Mouse (Mus musculus) MEL (cell line): ENCODE results near the gene Polr3c. TPM values are rescaled to one million over a fixed set of nuclear protein-coding genes. Genes with fewer than 3 reads are reported as not detected.
"Not testable (repeated sequence)": the region's sequence is repeated elsewhere in the genome, so short reads cannot be mapped to it uniquely, and the experiment has no call there.

ENCODE experiments used
- DNase-seq: peaks from one replicate; pipeline ENCODE4 v3.0.0; 2011; ENCODE audit warnings: low read depth, low spot score
- H3K27ac ChIP-seq: 2 replicates; pipeline ENCODE4 v1.5.1; 2012; ENCODE audit warnings: low read depth, mild to moderate bottlenecking, control low read depth, low read length, moderate library complexity; ENCODE audit not compliant: control insufficient read depth
- H3K27me3 ChIP-seq, 2 experiments: fragments of 150-350 bp in 1 of 2; sonication (generic) in 1 of 2; 2 replicates each; pipeline ENCODE4 v1.6.1; 2012; ENCODE audit warnings: low read length in 2 of 2, mild to moderate bottlenecking in 2 of 2, improper control_type of control experiment in 1 of 2, moderate library complexity in 1 of 2; ENCODE audit not compliant: insufficient read depth in 2 of 2, control insufficient read depth in 1 of 2
- H3K36me3 ChIP-seq, 2 experiments: 2 replicates each; pipeline ENCODE4 v1.6.1; 2012 to 2014; ENCODE audit warnings: low read length in 2 of 2, improper control_type of control experiment in 1 of 2, inconsistent platforms in 1 of 2, mild to moderate bottlenecking in 1 of 2; ENCODE audit not compliant: insufficient read depth in 2 of 2, control insufficient read depth in 1 of 2
- H3K4me1 ChIP-seq, 2 experiments: fragments of 150-350 bp in 1 of 2; sonication (generic) in 1 of 2; 2 replicates each; pipeline ENCODE4 v1.6.1; 2012; ENCODE audit warnings: low read length in 2 of 2, improper control_type of control experiment in 1 of 2, mild to moderate bottlenecking in 1 of 2; ENCODE audit not compliant: insufficient read depth in 2 of 2, control insufficient read depth in 1 of 2
- H3K4me3 ChIP-seq, 2 experiments: fragments of 150-350 bp in 1 of 2; sonication (generic) in 1 of 2; 2 replicates each; pipeline ENCODE4 v1.5.1; 2012; ENCODE audit warnings: low read depth in 2 of 2, low read length in 2 of 2, mild to moderate bottlenecking in 2 of 2, moderate library complexity in 2 of 2, control low read depth in 1 of 2, improper control_type of control experiment in 1 of 2; ENCODE audit not compliant: control insufficient read depth in 1 of 2, insufficient read depth in 1 of 2
- H3K79me2 ChIP-seq: 2 replicates; pipeline ENCODE4 v1.6.1; 2012; ENCODE audit warnings: mild to moderate bottlenecking, low read length, moderate library complexity; ENCODE audit not compliant: control insufficient read depth, poor library complexity, insufficient read depth
- H3K9ac ChIP-seq: 2 replicates; pipeline ENCODE4 v1.6.1; 2012; ENCODE audit warnings: low read depth, mild to moderate bottlenecking, control low read depth, low read length, moderate library complexity; ENCODE audit not compliant: control insufficient read depth, poor library complexity, severe bottlenecking
- H3K9me3 ChIP-seq: fragments of 150-350 bp; sonication (generic); replicated peaks from 2 replicates; pipeline ENCODE4 v1.6.1; 2012; ENCODE audit warnings: mild to moderate bottlenecking, low read length, improper control_type of control experiment, moderate library complexity; ENCODE audit not compliant: insufficient read depth
- GATA1 ChIP-seq: IDR thresholded peaks from 2 replicates; pipeline ENCODE4 v1.6.1; 2011; ENCODE audit warnings: low read depth, low read length, improper control_type of control experiment
- HCFC1 ChIP-seq: IDR thresholded peaks from 2 replicates; pipeline ENCODE4 v1.6.1; 2012; ENCODE audit warnings: low read depth, mild to moderate bottlenecking, inconsistent platforms, low read length, improper control_type of control experiment, moderate library complexity
- MAX ChIP-seq: IDR thresholded peaks from 2 replicates; pipeline ENCODE4 v1.6.1; 2011; ENCODE audit warnings: low read length, improper control_type of control experiment
- MYC ChIP-seq: IDR thresholded peaks from 2 replicates; pipeline ENCODE4 v1.6.1; 2011; ENCODE audit warnings: low read depth, mild to moderate bottlenecking, low read length, improper control_type of control experiment, moderate library complexity
- NRF1 ChIP-seq: IDR thresholded peaks from 2 replicates; pipeline ENCODE4 v1.6.1; 2014; ENCODE audit warnings: low read depth, mild to moderate bottlenecking, inconsistent platforms, low read length, improper control_type of control experiment, moderate library complexity; ENCODE audit not compliant: poor library complexity, insufficient read depth, severe bottlenecking
- POLR2AphosphoS5 ChIP-seq: IDR thresholded peaks from 2 replicates; pipeline ENCODE4 v1.6.1; 2012; ENCODE audit warnings: low read depth, borderline replicate concordance, mild to moderate bottlenecking, inconsistent platforms, low read length, moderate library complexity, mixed read lengths
- TAL1 ChIP-seq: IDR thresholded peaks from 2 replicates; pipeline ENCODE4 v1.6.1; 2012; ENCODE audit warnings: mild to moderate bottlenecking, inconsistent platforms, low read length, moderate library complexity, mixed read lengths
- TBP ChIP-seq: IDR thresholded peaks from 2 replicates; pipeline ENCODE4 v1.8.0; 2011; ENCODE audit warnings: low read depth, low read length, improper control_type of control experiment
- TCF12 ChIP-seq: IDR thresholded peaks from 2 replicates; pipeline ENCODE4 v1.6.1; 2014; ENCODE audit warnings: low read depth, mild to moderate bottlenecking, inconsistent platforms, low read length, improper control_type of control experiment, moderate library complexity
- ZNF384 ChIP-seq: IDR thresholded peaks from 2 replicates; pipeline ENCODE4 v1.6.1; 2012; ENCODE audit warnings: low read depth, mild to moderate bottlenecking, inconsistent platforms, low read length, improper control_type of control experiment
- polyA plus RNA-seq, 2 experiments: library from polyadenylated mRNA; stranded (reverse) in 1 of 2; unstranded in 1 of 2; fragments of >175 nt in 1 of 2; fragments of >200 nt in 1 of 2; gene quantifications; 2 replicates each; pipeline versions ENCODE4 v1.2.1 to v1.2.4; 2012; ENCODE audit warnings: low replicate concordance in 2 of 2, low read depth in 1 of 2; ENCODE audit not compliant: insufficient read length in 2 of 2, insufficient read depth in 1 of 2, missing spikeins in 1 of 2
- total RNA-seq: library from RNA; depleted of rRNA; stranded (reverse); fragments of 300-350 nt; gene quantifications from 2 replicates; pipeline ENCODE4 v1.2.3, GENCODE M21; 2012

The Polr3c gene
- total and polyA plus RNA-seq, 3 experiments, result 48.3 to 224 (median 122) TPM

GRCm38 (mm10) chr3:96667316-96667715 lies 60.1 kb downstream of the Polr3c start (continued):
- no peak for TF ChIP-seq NRF1

- Histone ChIP-seq H3K79me2 (no peaks in the 10 kb centered on the region; the same call in 1 of the 2 replicates), H3K36me3 (peaks cover 0 to 12% of the 10 kb centered on the region in 2 experiments; a peak in 2 of 4 replicates), H3K27me3 (no peaks in the 10 kb centered on the region), H3K9me3 (no peaks in the 10 kb centered on the region), H3K9ac (no peak overlapping the region), H3K4me3 (no peak overlapping the region), H3K27ac (no peak overlapping the region), H3K4me1 (peaks cover 3 to 12% of the 10 kb centered on the region in 2 experiments)
- TF ChIP-seq MAX (no peak), TAL1 (no peak), POLR2AphosphoS5 (no peak), TCF12 (no peak), MYC (no peak), HCFC1 (no peak)
- DNase-seq, result no peak
Observed at GRCm38 (mm10) chr3:96666916-96667315, 60.5 kb downstream of the Polr3c start.

GRCm38 (mm10) chr3:96665732-96666363 lies 61.6 kb downstream of the Polr3c start:
- H3K36me3 ChIP-seq, result peaks cover 0 to 10% of the 10 kb centered on the region in 2 experiments; a peak in 2 of 4 replicates
- not testable (repeated sequence) for H3K4me3 ChIP-seq, H3K9me3 ChIP-seq, H3K9ac ChIP-seq
- DNase-seq, result peak; percentile 46
- TF ChIP-seq TBP, result peak; percentile 93
- 0 out of 2 replicates have a peak, but pooled peaks have one; percentile 54 for TF ChIP-seq ZNF384
- peak; percentile 58 for TF ChIP-seq GATA1
- TF ChIP-seq, all 39 proteins: peak for 3; not testable (repeated sequence) for 36
- peaks cover 2 to 14% of the 10 kb centered on the region in 2 experiments for H3K4me1 ChIP-seq
- not testable (repeated sequence) for H3K27ac ChIP-seq, H3K79me2 ChIP-seq, H3K27me3 ChIP-seq
